Mouse (Mus musculus): ENCODE data around the gene Dck.

Dck gene

DNA sequence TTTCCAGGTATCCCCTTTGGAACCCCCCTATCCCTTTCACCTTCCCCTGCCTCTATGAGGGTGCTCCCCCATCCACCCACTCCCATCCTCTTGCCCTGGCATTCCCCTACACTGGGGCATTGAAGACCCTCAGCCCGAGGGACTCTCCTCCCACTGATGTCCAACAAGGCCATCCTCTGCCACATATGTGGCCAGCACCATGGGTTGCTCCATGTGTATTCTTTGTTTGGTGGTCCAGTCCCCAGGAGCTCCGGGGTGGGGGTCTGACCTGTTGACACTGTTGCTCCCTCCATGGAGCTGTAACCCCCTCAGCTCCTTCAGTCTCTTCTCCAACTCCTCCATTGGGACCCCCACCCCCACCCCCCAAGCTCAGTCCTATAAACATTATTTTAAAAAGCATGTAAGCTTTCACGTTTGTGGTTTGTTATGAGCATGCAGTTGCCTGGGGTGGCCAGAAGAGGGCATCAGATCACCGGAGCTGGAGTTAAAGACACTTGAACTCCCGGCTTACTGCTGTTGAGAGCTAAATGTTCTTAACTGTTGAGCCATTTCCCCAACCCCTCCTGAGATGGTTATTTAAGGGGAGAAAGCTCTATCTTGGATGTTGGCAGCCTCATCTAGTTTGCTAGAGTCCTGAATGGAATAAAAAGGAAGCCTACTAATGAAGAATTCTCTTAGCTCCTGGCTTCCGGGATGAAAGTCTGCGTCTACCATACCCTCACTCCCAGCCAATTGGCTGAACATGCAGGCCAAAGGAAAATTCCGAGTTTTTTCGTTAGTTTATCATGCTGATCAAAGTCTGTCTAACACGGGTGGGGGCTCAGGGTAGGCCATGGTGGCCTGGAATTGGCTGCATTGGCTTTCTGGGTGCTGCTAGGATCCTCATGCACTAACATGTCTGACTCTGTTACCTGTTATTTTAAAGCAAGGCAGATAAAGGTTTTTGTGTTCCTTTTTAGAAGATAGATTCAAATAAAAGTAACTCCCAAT is 26.8 kb downstream of the Dck start:
- DNase-seq = peak; percentile 39 to 71

DNA sequence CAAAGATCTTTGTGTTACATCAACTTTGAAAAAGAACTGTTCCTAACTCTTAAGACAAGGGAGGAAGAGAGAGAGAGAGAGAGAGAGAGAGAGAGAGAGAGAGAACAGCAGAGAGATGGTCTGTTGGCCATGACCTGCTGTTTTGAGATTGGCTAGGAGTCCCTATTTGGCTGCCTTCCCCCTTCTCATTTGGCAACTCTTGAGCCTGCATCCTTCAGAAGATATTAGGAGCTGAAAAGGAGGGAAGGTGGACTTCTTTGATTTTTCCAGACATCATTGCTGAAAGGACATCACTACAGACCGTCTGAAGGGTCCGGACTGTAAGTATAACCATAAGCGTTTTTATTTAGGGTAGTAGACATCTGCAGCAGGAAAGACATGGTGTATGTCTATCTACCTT is 28.9 kb downstream of the Dck start:
- no peak for DNase-seq

GRCm38 (mm10) chr5:88795910-88796584 is 31.3 kb downstream of the Dck start:
- peak in 1 of 2 experiments; percentile 16 for DNase-seq

- peak; percentile 69 to 76 for DNase-seq
These were observed 31.8 kb downstream of the Dck start for GRCm38 (mm10) chr5:88796588-88796987.

GRCm38 (mm10) chr5:88797121-88797520 is 32.3 kb downstream of the Dck start:
- peak; percentile 26 to 45 for DNase-seq

DNA sequence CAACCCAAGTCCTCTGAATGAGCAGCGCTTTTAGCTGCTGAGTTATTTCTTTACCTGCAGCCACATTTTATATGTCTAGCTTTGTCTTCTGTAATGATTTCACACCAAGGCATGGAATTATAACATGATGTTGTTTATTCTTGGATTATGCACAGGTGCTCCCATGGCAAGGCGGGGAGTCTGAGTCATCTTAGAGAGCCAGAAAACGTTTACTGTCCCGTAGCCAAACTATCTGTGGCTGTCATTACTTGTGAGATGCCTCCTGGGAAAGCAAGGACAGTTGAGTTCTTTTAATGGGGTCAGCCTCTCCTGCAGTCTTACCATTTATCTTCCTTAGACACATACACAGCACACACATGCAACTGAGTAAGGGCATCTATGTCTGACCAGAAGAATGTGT is 40.8 kb downstream of the Dck start:
- no peak for DNase-seq

DNA sequence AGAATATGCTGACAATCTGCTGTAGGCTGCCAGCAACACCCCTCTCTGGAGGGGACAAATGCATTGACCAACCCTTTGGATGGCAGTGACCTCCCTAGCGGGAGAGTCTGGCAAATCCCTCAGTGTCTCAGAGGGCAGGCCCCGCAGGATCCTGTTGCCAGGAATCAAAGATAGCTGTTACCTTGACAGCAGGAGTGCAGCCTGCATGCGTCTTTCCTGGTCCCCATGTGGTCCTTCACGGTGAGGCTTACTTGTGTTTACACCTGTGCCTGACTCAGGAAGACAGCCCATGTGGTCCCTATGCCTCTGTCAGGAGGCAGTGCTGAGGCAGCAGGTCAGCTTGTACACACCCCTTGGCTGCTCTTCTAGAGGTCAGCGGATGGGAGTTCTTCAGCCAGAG is 41.5 kb downstream of the Dck start:
- DNase-seq = no peak

- no peak for DNase-seq
These were observed 42.5 kb downstream of the Dck start for GRCm38 (mm10) chr5:88807342-88807741.

GRCm38 (mm10) chr5:88813188-88813587 is 48.4 kb downstream of the Dck start:
- DNase-seq = no peak

DNA sequence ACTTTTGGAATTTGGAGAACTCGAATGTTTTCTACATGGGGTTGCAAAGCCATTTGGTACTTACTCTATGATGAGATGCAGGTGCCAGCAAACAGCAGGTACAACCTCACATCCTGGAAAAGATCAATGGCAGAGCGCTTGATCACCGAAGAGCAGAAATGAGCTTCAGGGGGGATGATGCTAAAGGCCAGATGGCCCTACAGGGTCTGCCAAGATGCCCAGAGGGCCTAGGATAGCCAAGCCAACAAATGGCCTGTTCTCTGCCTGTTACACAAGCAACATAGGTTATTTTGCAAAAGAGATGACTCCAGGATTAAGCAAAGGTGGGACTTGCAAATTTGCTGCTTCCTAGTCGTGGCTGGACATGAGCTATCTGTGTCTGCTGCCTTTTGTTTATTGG is 49.8 kb downstream of the Dck start:
- DNase-seq = no peak

- peak in 1 of 2 experiments; percentile 25 for DNase-seq
These were observed 56.7 kb downstream of the Dck start for GRCm38 (mm10) chr5:88821542-88821941.

DNA sequence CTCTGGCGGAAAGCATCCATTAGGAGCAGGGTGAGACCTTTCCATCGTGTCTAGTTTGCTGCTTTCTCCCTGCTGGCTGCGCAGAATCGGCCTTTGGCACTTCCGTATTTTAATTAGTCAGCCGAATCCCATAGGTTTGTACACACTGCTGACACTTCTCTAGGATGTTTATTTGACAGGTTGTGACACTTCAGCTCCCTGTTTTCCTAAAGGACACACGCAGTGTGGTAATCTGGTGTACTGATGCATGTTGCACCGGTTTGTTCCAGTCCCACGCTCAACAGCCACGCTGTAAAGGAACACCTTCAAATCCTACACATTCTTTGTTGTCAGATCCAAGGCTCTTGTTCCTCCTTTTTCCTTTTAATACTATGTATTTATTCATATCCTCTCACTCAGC is 60.0 kb downstream of the Dck start:
- DNase-seq = peak; percentile 8 to 11

GRCm38 (mm10) chr5:88829835-88830571 is 65.2 kb downstream of the Dck start:
- no peak for DNase-seq

- DNase-seq = no peak
These were observed 66.1 kb downstream of the Dck start for GRCm38 (mm10) chr5:88830880-88831279.

- no peak for DNase-seq
These were observed 67.1 kb downstream of the Dck start for GRCm38 (mm10) chr5:88831935-88832334.

All from kidney, postnatal 36 days (tissue).